In the genomic region with DNA sequence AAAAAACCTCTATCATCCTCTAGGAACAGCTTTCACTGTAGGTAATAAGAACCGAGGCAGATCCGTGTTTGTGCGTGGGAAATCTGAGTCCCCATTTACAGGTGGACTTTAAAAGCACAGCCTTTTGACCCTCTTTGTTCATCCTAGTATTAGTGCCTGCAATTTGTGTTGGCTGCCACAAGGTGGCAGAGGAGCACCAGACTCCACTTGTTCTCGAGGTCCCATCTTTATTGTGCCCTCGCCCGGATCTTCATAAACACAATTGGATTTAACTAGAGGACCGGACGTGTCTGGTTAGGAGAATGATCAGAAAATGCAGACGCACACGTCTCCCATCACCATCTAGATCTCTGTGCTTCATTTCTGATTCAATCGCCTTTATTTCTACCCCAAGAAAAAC, we compare ENCODE assay signal across 10 mouse cellular contexts.
A peak's percentile ranks its signal among the peaks of the same experiment; 100 is the strongest.
DNase-seq lines count a peak whose midpoint lies in the region; ATAC-seq and TF ChIP-seq lines count a peak whose summit lies in the region.
"Had no signal": no experiment of that assay in that cellular context is flagged by ENCODE, and none has a peak within 500 bp of the region (broad histone marks: within the 10 kb centered on the region; RNA-seq: fewer than 3 reads in every experiment).

No protein-coding gene starts in this region.

- DNase-seq in cerebellum, postnatal 14 days, result peak; percentile 19 to 55
- no peak for DNase-seq in cerebellum, adult 11-12 months
- no peak for DNase-seq in liver, adult 2 months (ENCODE audit: extremely low read depth, low read depth, low spot score)
- DNase-seq in liver, embryonic 11.5 days (ENCODE audit: low spot score), result no peak
- DNase-seq in adipocyte (ENCODE audit: low spot score), result peak; percentile 70
- DNase-seq in kidney, postnatal 10 days, result peak; percentile 53
- DNase-seq in ovary, postnatal 10 days (ENCODE audit: low spot score), result no peak

- no peaks in the 10 kb centered on the region for H3K79me2 ChIP-seq in liver, adult 2 months (ENCODE audit: control insufficient read depth, insufficient read depth, low read length)

- H3K36me3 ChIP-seq in liver, adult 2 months (ENCODE audit: control insufficient read depth, insufficient read depth, low read length), result no peaks in the 10 kb centered on the region
- H3K36me3 ChIP-seq in liver, embryonic 11.5 days (ENCODE audit: control insufficient read depth, insufficient read depth, low read length), result no peaks in the 10 kb centered on the region
- H3K36me3 ChIP-seq: G1E; heart, embryonic 15.5 days had no signal

- WGBS in liver, adult 2 months, result 38% methylated on average over 11 of the region's 11 CpGs
- 31% methylated on average over 11 of the region's 11 CpGs for WGBS in liver, embryonic 11.5 days

- no peaks in the 10 kb centered on the region for H3K9me3 ChIP-seq in liver, embryonic 11.5 days (ENCODE audit: control insufficient read depth, low read length)
- H3K9me3 ChIP-seq: heart, embryonic 15.5 days had no signal

- H3K4me2 ChIP-seq in liver, embryonic 11.5 days, result no peak overlapping the region
- H3K4me2 ChIP-seq: heart, embryonic 15.5 days had no signal

- no peak overlapping the region for H3K4me3 ChIP-seq in liver, adult 2 months (ENCODE audit: insufficient read depth, low read depth, low read length)
- no peak overlapping the region for H3K4me3 ChIP-seq in liver, embryonic 11.5 days (ENCODE audit: low read depth, low read length)
- H3K4me3 ChIP-seq: heart, embryonic 15.5 days had no signal

- TF ChIP-seq POLR2A in liver, adult 2 months (IDR thresholded peaks at IDR 0.05; ENCODE audit: extremely low read depth, insufficient read depth, low read length), result no peak

- no peak for ATAC-seq in liver, embryonic 11.5 days (replicated peaks; ENCODE audit: low FRiP score)
- ATAC-seq in monocyte, adult 5-6 weeks (replicated peaks; ENCODE audit: insufficient number of reproducible peaks, low FRiP score, low TSS enrichment, poor library complexity, severe bottlenecking), result no peak

- no peaks in the 10 kb centered on the region for H3K4me1 ChIP-seq in liver, adult 2 months (ENCODE audit: control insufficient read depth, insufficient read depth, low read length)
- H3K4me1 ChIP-seq in liver, embryonic 11.5 days (replicated peaks; ENCODE audit: control insufficient read depth, insufficient read depth, low read length), result no peaks in the 10 kb centered on the region

- no peaks in the 10 kb centered on the region for H3K27me3 ChIP-seq in liver, adult 2 months (ENCODE audit: control insufficient read depth, insufficient read depth, low read length)
- no peaks in the 10 kb centered on the region for H3K27me3 ChIP-seq in liver, embryonic 11.5 days (replicated peaks; ENCODE audit: control insufficient read depth, insufficient read depth, low read length)
- H3K27me3 ChIP-seq: heart, embryonic 15.5 days had no signal

- peak; percentile 72 for TF ChIP-seq CTCF in liver, adult 2 months (IDR thresholded peaks at IDR 0.05; ENCODE audit: low read depth, low read length)

- no peak overlapping the region for H3K9ac ChIP-seq in liver, adult 2 months (ENCODE audit: low read depth, low read length)
- H3K9ac ChIP-seq in liver, embryonic 11.5 days (ENCODE audit: low read depth, low read length), result no peak overlapping the region
- H3K9ac ChIP-seq: heart, embryonic 15.5 days had no signal

- no peak overlapping the region for H3K27ac ChIP-seq in liver, adult 2 months (replicated peaks; ENCODE audit: insufficient read depth, low read depth, low read length)
- H3K27ac ChIP-seq in liver, embryonic 11.5 days (ENCODE audit: low read depth, low read length), result no peak overlapping the region
- H3K27ac ChIP-seq: heart, embryonic 15.5 days had no signal

Comparison
In these comparisons a context has a peak if more than half of its experiments do, and no peak if none do; other contexts are left out.
1. DNase-seq: peak in cerebellum, postnatal 14 days (2 of 2), adipocyte (single experiment) and kidney, postnatal 10 days (single experiment); none in cerebellum, adult 11-12 months (single experiment), liver, adult 2 months (single experiment), liver, embryonic 11.5 days (single experiment) and ovary, postnatal 10 days (single experiment).